Mouse (Mus musculus): Measurements from ENCODE around the gene Hsp90aa1. TPM values are rescaled to one million over a fixed set of nuclear protein-coding genes. Genes with fewer than 3 reads are reported as not detected.
A peak's percentile ranks its signal among the peaks of the same experiment; 100 is the strongest.

Hsp90aa1 gene
- total and polyA plus RNA-seq, 2 experiments: 36.4 to 114 TPM

- Histone ChIP-seq H3K4me1 (ENCODE audit: control insufficient read depth, insufficient read depth, low read length) (no peaks in the 10 kb centered on the region), H3K27me3 (ENCODE audit: control insufficient read depth, insufficient read depth, low read length) (no peaks in the 10 kb centered on the region), H3K79me2 (ENCODE audit: control insufficient read depth, insufficient read depth, low read length) (no peaks in the 10 kb centered on the region), H3K36me3 (ENCODE audit: control insufficient read depth, insufficient read depth, low read length) (no peaks in the 10 kb centered on the region), H3K4me3 (ENCODE audit: insufficient read depth, low read depth, low read length) (no peak overlapping the region), H3K27ac (replicated peaks; ENCODE audit: insufficient read depth, low read depth, low read length) (no peak overlapping the region), H3K9ac (ENCODE audit: low read depth, low read length) (no peak overlapping the region)
- TF ChIP-seq POLR2A (IDR thresholded peaks at IDR 0.05; ENCODE audit: extremely low read depth, insufficient read depth, low read length): no peak
- 57% methylated on average over 1 of the region's 1 CpGs for WGBS
- DNase-seq (ENCODE audit: extremely low read depth, low read depth, low spot score): no peak
These were observed 23.9 kb upstream of the Hsp90aa1 start for GRCm38 (mm10) chr12:110726428-110726827.

DNA sequence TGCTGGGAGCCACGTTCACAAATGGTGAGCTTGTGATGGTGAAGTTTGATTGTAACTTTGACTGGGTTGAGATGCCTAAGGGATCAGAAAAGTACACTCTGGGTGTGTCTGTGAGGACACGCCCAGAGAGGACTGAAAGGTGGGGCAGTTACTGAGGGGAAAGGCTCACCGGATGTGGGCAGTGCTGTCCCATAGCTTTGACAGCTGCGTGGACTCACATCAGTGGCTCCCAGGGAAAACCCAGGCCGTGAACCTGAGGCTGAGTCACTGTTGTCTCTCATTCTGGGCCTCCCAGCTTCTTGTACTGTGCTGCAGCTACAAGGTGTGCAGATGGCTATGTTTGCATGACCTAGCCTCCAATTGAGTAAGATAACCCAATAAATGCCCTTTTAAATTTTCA is 23.0 kb upstream of the Hsp90aa1 start:
- Histone ChIP-seq H3K27me3 (ENCODE audit: control insufficient read depth, insufficient read depth, low read length) (no peaks in the 10 kb centered on the region), H3K36me3 (ENCODE audit: control insufficient read depth, insufficient read depth, low read length) (no peaks in the 10 kb centered on the region)
- WGBS: 81% methylated on average over 5 of the region's 5 CpGs

GRCm38 (mm10) chr12:110725051-110725450 is 22.5 kb upstream of the Hsp90aa1 start:
- Histone ChIP-seq H3K27ac (replicated peaks; ENCODE audit: insufficient read depth, low read depth, low read length) (no peak overlapping the region), H3K9ac (ENCODE audit: low read depth, low read length) (no peak overlapping the region), H3K36me3 (ENCODE audit: control insufficient read depth, insufficient read depth, low read length) (no peaks in the 10 kb centered on the region), H3K79me2 (ENCODE audit: control insufficient read depth, insufficient read depth, low read length) (no peaks in the 10 kb centered on the region), H3K27me3 (ENCODE audit: control insufficient read depth, insufficient read depth, low read length) (no peaks in the 10 kb centered on the region), H3K4me1 (ENCODE audit: control insufficient read depth, insufficient read depth, low read length) (no peaks in the 10 kb centered on the region), H3K4me3 (ENCODE audit: insufficient read depth, low read depth, low read length) (no peak overlapping the region)
- TF ChIP-seq POLR2A (IDR thresholded peaks at IDR 0.05; ENCODE audit: extremely low read depth, insufficient read depth, low read length): no peak
- TF ChIP-seq CTCF (IDR thresholded peaks at IDR 0.05; ENCODE audit: low read depth, low read length): no peak
- no peak for DNase-seq (ENCODE audit: extremely low read depth, low read depth, low spot score)
- WGBS: 93% methylated on average over 5 of the region's 5 CpGs

More for the DNA sequence above, 23.0 kb upstream of the Hsp90aa1 start:
- DNase-seq (ENCODE audit: extremely low read depth, low read depth, low spot score): no peak
- Histone ChIP-seq H3K79me2 (ENCODE audit: control insufficient read depth, insufficient read depth, low read length) (no peaks in the 10 kb centered on the region), H3K27ac (replicated peaks; ENCODE audit: insufficient read depth, low read depth, low read length) (no peak overlapping the region), H3K9ac (ENCODE audit: low read depth, low read length) (no peak overlapping the region), H3K4me3 (ENCODE audit: insufficient read depth, low read depth, low read length) (no peak overlapping the region), H3K4me1 (ENCODE audit: control insufficient read depth, insufficient read depth, low read length) (no peaks in the 10 kb centered on the region)
- TF ChIP-seq POLR2A (IDR thresholded peaks at IDR 0.05; ENCODE audit: extremely low read depth, insufficient read depth, low read length): no peak
- TF ChIP-seq CTCF (IDR thresholded peaks at IDR 0.05; ENCODE audit: low read depth, low read length): no peak

- 36% methylated on average over 5 of the region's 5 CpGs for WGBS
- no peak for TF ChIP-seq POLR2A (IDR thresholded peaks at IDR 0.05; ENCODE audit: extremely low read depth, insufficient read depth, low read length)
- no peak for TF ChIP-seq CTCF (IDR thresholded peaks at IDR 0.05; ENCODE audit: low read depth, low read length)
- Histone ChIP-seq H3K27me3 (ENCODE audit: control insufficient read depth, insufficient read depth, low read length) (no peaks in the 10 kb centered on the region), H3K9ac (ENCODE audit: low read depth, low read length) (no peak overlapping the region), H3K79me2 (ENCODE audit: control insufficient read depth, insufficient read depth, low read length) (no peaks in the 10 kb centered on the region), H3K4me1 (ENCODE audit: control insufficient read depth, insufficient read depth, low read length) (no peaks in the 10 kb centered on the region), H3K27ac (replicated peaks; ENCODE audit: insufficient read depth, low read depth, low read length) (no peak overlapping the region), H3K4me3 (ENCODE audit: insufficient read depth, low read depth, low read length) (no peak overlapping the region), H3K36me3 (ENCODE audit: control insufficient read depth, insufficient read depth, low read length) (no peaks in the 10 kb centered on the region)
- DNase-seq (ENCODE audit: extremely low read depth, low read depth, low spot score): no peak
These were observed 13.5 kb upstream of the Hsp90aa1 start for GRCm38 (mm10) chr12:110716004-110716403.

DNA sequence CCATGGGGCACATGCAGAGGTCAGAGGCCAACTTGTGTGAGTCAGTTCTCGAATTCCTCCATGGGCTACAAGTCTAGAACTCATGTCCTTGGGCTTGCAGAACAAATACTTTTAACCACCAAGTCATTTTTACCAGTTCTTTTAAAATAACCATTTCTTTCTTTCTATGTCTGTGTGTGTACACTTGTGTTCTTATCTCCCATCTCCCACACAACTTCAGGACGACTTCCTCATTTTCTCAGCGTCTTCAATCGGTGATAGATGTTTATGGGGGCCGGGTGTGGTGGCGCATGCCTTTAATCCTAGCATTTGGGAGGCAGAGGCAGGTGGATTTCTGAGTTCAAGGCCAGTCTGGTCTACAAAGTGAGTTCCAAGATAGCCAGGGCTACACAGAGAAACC is 11.7 kb upstream of the Hsp90aa1 start:
- H3K4me1 ChIP-seq (ENCODE audit: control insufficient read depth, insufficient read depth, low read length): no peaks in the 10 kb centered on the region
- H3K27me3 ChIP-seq (ENCODE audit: control insufficient read depth, insufficient read depth, low read length): no peaks in the 10 kb centered on the region
- no peaks in the 10 kb centered on the region for H3K79me2 ChIP-seq (ENCODE audit: control insufficient read depth, insufficient read depth, low read length)
- H3K36me3 ChIP-seq (ENCODE audit: control insufficient read depth, insufficient read depth, low read length): no peaks in the 10 kb centered on the region
- DNase-seq (ENCODE audit: extremely low read depth, low read depth, low spot score): no peak
- no peak overlapping the region for H3K9ac ChIP-seq (ENCODE audit: low read depth, low read length)
- TF ChIP-seq CTCF (IDR thresholded peaks at IDR 0.05; ENCODE audit: low read depth, low read length): no peak
- TF ChIP-seq POLR2A (IDR thresholded peaks at IDR 0.05; ENCODE audit: extremely low read depth, insufficient read depth, low read length): no peak
- no peak overlapping the region for H3K4me3 ChIP-seq (ENCODE audit: insufficient read depth, low read depth, low read length)
- no peak overlapping the region for H3K27ac ChIP-seq (replicated peaks; ENCODE audit: insufficient read depth, low read depth, low read length)
- WGBS: 85% methylated on average over 6 of the region's 6 CpGs

- H3K4me3 ChIP-seq (ENCODE audit: insufficient read depth, low read depth, low read length): no peak overlapping the region
- H3K36me3 ChIP-seq (ENCODE audit: control insufficient read depth, insufficient read depth, low read length): no peaks in the 10 kb centered on the region
- 97% methylated on average over 6 of the region's 6 CpGs for WGBS
- DNase-seq (ENCODE audit: extremely low read depth, low read depth, low spot score): no peak
- H3K79me2 ChIP-seq (ENCODE audit: control insufficient read depth, insufficient read depth, low read length): no peaks in the 10 kb centered on the region
- TF ChIP-seq POLR2A (IDR thresholded peaks at IDR 0.05; ENCODE audit: extremely low read depth, insufficient read depth, low read length) (no peak), CTCF (IDR thresholded peaks at IDR 0.05; ENCODE audit: low read depth, low read length) (peak; percentile 23; the same call in 1 of the 2 replicates)
- no peaks in the 10 kb centered on the region for H3K27me3 ChIP-seq (ENCODE audit: control insufficient read depth, insufficient read depth, low read length)
- no peaks in the 10 kb centered on the region for H3K4me1 ChIP-seq (ENCODE audit: control insufficient read depth, insufficient read depth, low read length)
- no peak overlapping the region for H3K9ac ChIP-seq (ENCODE audit: low read depth, low read length)
- H3K27ac ChIP-seq (replicated peaks; ENCODE audit: insufficient read depth, low read depth, low read length): no peak overlapping the region
These were observed 11.3 kb upstream of the Hsp90aa1 start for GRCm38 (mm10) chr12:110713784-110714183.

Data from liver, adult 2 months (tissue).